Mouse (Mus musculus) intestine, postnatal 0 days (tissue): ENCODE results near the gene Defa28. TPM values are rescaled to one million over a fixed set of nuclear protein-coding genes. Genes with fewer than 3 reads are reported as not detected.
"Not testable (repeated sequence)": the region's sequence is repeated elsewhere in the genome, so short reads cannot be mapped to it uniquely, and the experiment has no call there.

Experiments used
- ATAC-seq: fragments of 200-750 bp; cut with Nextera tagmentation; 2 replicates; pipeline ENCODE4 v1.8.0; 2017; ENCODE audit warnings: mild to moderate bottlenecking, moderate TSS enrichment, moderate library complexity
- H3K27ac ChIP-seq: fragments of 300-500 bp; sonication (generic); 2 replicates; pipeline ENCODE4 v1.5.1; 2014; ENCODE audit warnings: mild to moderate bottlenecking, low read depth, low read length, moderate library complexity
- H3K27me3 ChIP-seq: fragments of 300-500 bp; sonication (generic); replicated peaks from 2 replicates; pipeline ENCODE4 v1.6.1; 2014; ENCODE audit warnings: low read length, mixed read lengths; ENCODE audit not compliant: control insufficient read depth, insufficient read depth
- H3K36me3 ChIP-seq: fragments of 300-500 bp; sonication (generic); 2 replicates; pipeline ENCODE4 v1.6.1; 2014; ENCODE audit warnings: mild to moderate bottlenecking, moderate library complexity; ENCODE audit not compliant: control insufficient read depth, insufficient read depth
- H3K4me1 ChIP-seq: fragments of 300-500 bp; sonication (generic); replicated peaks from 2 replicates; pipeline ENCODE4 v1.6.1; 2014; ENCODE audit warnings: antibody characterized with exemption, low read length, mixed read lengths; ENCODE audit not compliant: control insufficient read depth, insufficient read depth
- H3K4me2 ChIP-seq: fragments of 300-500 bp; sonication (generic); replicated peaks from 2 replicates; pipeline ENCODE4 v1.6.1; 2014; ENCODE audit warnings: low read depth, mild to moderate bottlenecking, moderate library complexity
- H3K4me3 ChIP-seq: fragments of 300-500 bp; sonication (generic); 2 replicates; pipeline ENCODE4 v1.5.1; 2014; ENCODE audit warnings: low read depth, low read length
- H3K9ac ChIP-seq: fragments of 300-500 bp; sonication (generic); 2 replicates; pipeline ENCODE4 v1.6.1; 2014; ENCODE audit warnings: mild to moderate bottlenecking, low read depth, low read length
- H3K9me3 ChIP-seq: fragments of 300-500 bp; sonication (generic); 2 replicates; pipeline ENCODE4 v1.6.1; 2016; ENCODE audit warnings: mixed run types; ENCODE audit not compliant: control insufficient read depth
- WGBS: fragments of 180-500 bp; shearing (Covaris S2); extraction: QIAGEN DNeasy Blood & Tissue Kit; methylation state at CpG from one replicate; pipeline ENCODE4 v1.1.7; 2014; 5-methylcytosine and 5-hydroxymethylcytosine counted together
- polyA plus RNA-seq: library from polyadenylated mRNA; unstranded; fragments of >200 nt; fragmentation: Nextera tagmentation; extraction: Ambion mirVana; gene quantifications from 2 replicates; pipeline ENCODE4 v1.2.1, GENCODE M21; 2015

The Defa28 gene
- not detected in 2 replicates for polyA plus RNA-seq

GRCm38 (mm10) chr8:21582706-21583105 is at the start of gene Defa28:
Defa28 (plus strand) TSS chr8:21583006.
- not testable (repeated sequence) for H3K27me3 ChIP-seq, H3K9me3 ChIP-seq, H3K4me2 ChIP-seq, H3K4me3 ChIP-seq, H3K4me1 ChIP-seq, H3K9ac ChIP-seq, H3K36me3 ChIP-seq, ATAC-seq, H3K27ac ChIP-seq
- no CpG with 5 or more reads among the region's 1 CpGs for WGBS

GRCm38 (mm10) chr8:21565086-21565485 is 17.7 kb upstream of the Defa28 start, which contains the start of gene Defa37:
Defa37 (plus strand) TSS chr8:21565386.
- not testable (repeated sequence) for H3K4me1 ChIP-seq, H3K36me3 ChIP-seq, H3K27ac ChIP-seq, H3K4me2 ChIP-seq, H3K27me3 ChIP-seq, H3K4me3 ChIP-seq, H3K9me3 ChIP-seq, ATAC-seq, H3K9ac ChIP-seq
- no CpG with 5 or more reads among the region's 1 CpGs for WGBS

DNA sequence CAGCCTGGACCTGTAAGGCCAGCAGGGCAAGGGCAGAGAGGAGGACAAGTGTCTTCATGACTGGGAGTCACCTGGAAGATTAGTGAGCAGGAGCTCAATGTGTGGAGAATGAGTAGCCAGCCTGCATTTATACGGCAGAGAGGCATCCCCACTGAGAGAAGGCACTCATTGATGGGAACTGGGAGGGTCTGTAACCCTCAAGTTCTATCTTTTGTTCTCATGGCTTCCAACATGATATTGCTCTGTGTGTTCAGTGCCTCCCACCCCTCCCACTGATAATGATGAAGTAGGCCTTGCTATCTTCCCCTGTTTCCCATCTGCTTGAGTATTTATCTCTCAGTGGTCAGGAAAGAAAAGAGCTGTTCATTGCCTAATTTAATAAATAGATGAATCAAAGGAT is 11.6 kb downstream of the Defa28 start, which contains the start of gene Gm7861:
Gene Gm7861, minus strand, starts transcription at position 101 of the 400 bp plus-strand sequence.
- H3K27ac ChIP-seq, H3K4me2 ChIP-seq, H3K9me3 ChIP-seq, H3K36me3 ChIP-seq, H3K4me3 ChIP-seq, H3K9ac ChIP-seq, H3K4me1 ChIP-seq, H3K27me3 ChIP-seq, ATAC-seq: not testable (repeated sequence)
- no CpG with 5 or more reads among the region's 1 CpGs for WGBS

- H3K9me3 ChIP-seq, ATAC-seq, H3K4me2 ChIP-seq, H3K4me1 ChIP-seq, H3K27ac ChIP-seq, H3K27me3 ChIP-seq, H3K4me3 ChIP-seq, H3K36me3 ChIP-seq, H3K9ac ChIP-seq: not testable (repeated sequence)
- WGBS = no CpG with 5 or more reads among the region's 1 CpGs
These were observed 35.1 kb downstream of the Defa28 start, which contains the start of gene Defa26 for GRCm38 (mm10) chr8:21617883-21618282. Defa26 (plus strand) TSS chr8:21618183.

Other genes with a start within 250 kb of the Defa28 start
- 0.35 TPM in 1 of 2 replicates, not detected in the other for gene Defa2, start 204.5 kb upstream of the Defa28 start, polyA plus RNA-seq
- gene Defa33, start 191.2 kb upstream of the Defa28 start, polyA plus RNA-seq = not detected in 2 replicates
- gene Defa36, start 155.6 kb upstream of the Defa28 start, polyA plus RNA-seq = 2.9 TPM in 1 of 2 replicates, not detected in the other
- gene Gm7849, start 126.4 kb upstream of the Defa28 start, polyA plus RNA-seq = 2.2 and 2.3 TPM in 2 replicates
- gene Defa20, start 73.7 kb upstream of the Defa28 start, polyA plus RNA-seq = 1.1 and 1.4 TPM in 2 replicates
- not detected in 2 replicates for gene Defa32, start 54.0 kb upstream of the Defa28 start, polyA plus RNA-seq
- 2.1 TPM in 1 of 2 replicates, not detected in the other for gene Defa37, start 17.6 kb upstream of the Defa28 start, polyA plus RNA-seq
- gene Gm7861, start 11.5 kb downstream of the Defa28 start, polyA plus RNA-seq = 1.6 and 2.7 TPM in 2 replicates
- 0.76 and 0.99 TPM in 2 replicates for gene Defa26, start 35.2 kb downstream of the Defa28 start, polyA plus RNA-seq
- 298 and 318 TPM in 2 replicates for gene Defa17, start 72.8 kb downstream of the Defa28 start, polyA plus RNA-seq
- gene Defa34, start 82.8 kb downstream of the Defa28 start, polyA plus RNA-seq = not detected in 2 replicates
- gene AY761184, start 120.6 kb downstream of the Defa28 start, polyA plus RNA-seq = 0.69 and 1.0 TPM in 2 replicates
- gene Defa24, start 151.5 kb downstream of the Defa28 start, polyA plus RNA-seq = 749 and 750 TPM in 2 replicates
- not detected in 2 replicates for gene Defb50, start 240.5 kb downstream of the Defa28 start, polyA plus RNA-seq